Mouse (Mus musculus) lung, adult 2 months (tissue): ENCODE data around the gene Gm20388. TPM values are rescaled to one million over a fixed set of nuclear protein-coding genes. Genes with fewer than 3 reads are reported as not detected.
A peak's percentile ranks its signal among the peaks of the same experiment; 100 is the strongest.

Source experiments
- DNase-seq: peaks from one replicate; pipeline ENCODE4 v3.0.0; 2022
- H3K4me1 ChIP-seq: fragments of 200-500 bp; 2 replicates; pipeline ENCODE4 v1.6.1; 2011; ENCODE audit warnings: low read length; ENCODE audit not compliant: control insufficient read depth, insufficient read depth
- H3K4me3 ChIP-seq: fragments of 200-500 bp; replicated peaks from 2 replicates; pipeline ENCODE3; 2011; ENCODE audit warnings: low read depth, mild to moderate bottlenecking, control low read depth, low read length; ENCODE audit errors: extremely low read depth
- CTCF ChIP-seq: fragments of 200-500 bp; IDR thresholded peaks from 2 replicates; pipeline ENCODE4 v1.5.1; 2011; ENCODE audit warnings: mild to moderate bottlenecking, low read length, control low read depth; ENCODE audit not compliant: insufficient read depth
- POLR2A ChIP-seq: fragments of 200-500 bp; IDR thresholded peaks from 2 replicates; pipeline ENCODE4 v1.6.1; 2011; ENCODE audit warnings: low read depth, mild to moderate bottlenecking, control low read depth, low read length, borderline replicate concordance; ENCODE audit errors: extremely low read depth
- WGBS: fragments of 180-500 bp; shearing (Covaris S2); methylation state at CpG from one replicate; pipeline ENCODE4 v1.1.7; 2018; 5-methylcytosine and 5-hydroxymethylcytosine counted together
- polyA plus RNA-seq: library from polyadenylated mRNA; depleted of rRNA; stranded (reverse); fragments of >200 nt; gene quantifications from 2 replicates; pipeline ENCODE4 v1.2.3, GENCODE M21; 2012

Gene Gm20388
- polyA plus RNA-seq, 1 experiment: 67.8 TPM

DNA sequence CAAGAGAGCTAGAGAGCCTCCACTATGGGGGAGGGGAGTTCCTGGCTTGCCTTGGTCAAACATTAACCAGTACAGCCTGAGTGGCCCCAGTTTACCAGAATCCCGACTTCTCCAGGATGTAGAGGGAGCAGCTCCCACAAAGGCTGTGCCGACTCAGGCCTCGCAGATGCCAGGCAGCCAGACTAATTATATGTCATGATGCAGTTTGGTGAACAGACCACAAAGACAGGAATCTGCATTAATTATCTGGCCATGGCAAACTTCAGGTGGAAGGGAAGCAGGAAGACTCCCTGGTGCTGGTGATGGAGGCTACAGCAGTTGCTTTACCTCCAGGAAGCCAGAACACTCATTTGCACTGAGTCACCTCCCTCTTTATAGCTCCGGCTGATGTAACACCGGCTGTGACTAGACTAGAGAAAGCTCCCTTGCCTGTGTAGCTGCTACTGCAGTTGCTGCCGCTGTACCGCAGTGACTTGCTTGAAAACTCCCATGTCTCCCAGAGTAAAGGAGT lies 1987.3 kb downstream of the Gm20388 start:
- Histone ChIP-seq H3K4me1 (peaks cover 2% of the 10 kb centered on the region; the same call in 1 of the 2 replicates), H3K4me3 (no peak overlapping the region)
- WGBS: 27% methylated on average over 7 of the region's 7 CpGs
- TF ChIP-seq POLR2A (no peak), CTCF (no peak)
- no peak for DNase-seq

DNA sequence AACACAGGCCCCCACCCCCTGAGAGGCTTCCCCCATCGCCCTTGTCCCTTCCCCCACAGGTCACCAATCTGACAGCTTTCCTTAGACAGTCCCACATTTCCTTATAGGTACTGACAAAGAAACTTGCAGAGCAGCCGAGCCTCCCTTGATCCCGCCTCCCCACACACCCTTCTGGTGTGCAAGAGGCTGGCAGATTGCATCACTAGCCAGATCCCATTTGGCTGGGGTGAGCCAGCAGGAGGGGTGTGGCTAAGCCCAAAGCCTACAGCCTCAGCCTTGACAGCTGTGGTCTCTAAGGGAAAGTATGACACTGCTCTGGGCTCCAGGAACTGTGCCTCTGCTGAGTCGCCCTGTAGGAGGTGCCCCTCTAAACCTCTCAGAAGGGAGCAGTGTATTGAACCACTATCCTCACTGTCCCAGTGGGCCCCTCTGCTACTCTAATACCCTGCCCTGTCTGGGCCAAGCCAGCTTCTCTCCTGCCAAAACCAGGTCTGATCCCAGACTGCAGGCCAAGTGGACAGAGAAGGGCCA lies 1987.8 kb downstream of the Gm20388 start:
- Histone ChIP-seq H3K4me1 (peaks cover 2% of the 10 kb centered on the region; the same call in 1 of the 2 replicates), H3K4me3 (no peak overlapping the region)
- no peak for TF ChIP-seq CTCF
- no peak for TF ChIP-seq POLR2A
- DNase-seq: peak; percentile 68
- 14% methylated on average over 4 of the region's 4 CpGs for WGBS

DNA sequence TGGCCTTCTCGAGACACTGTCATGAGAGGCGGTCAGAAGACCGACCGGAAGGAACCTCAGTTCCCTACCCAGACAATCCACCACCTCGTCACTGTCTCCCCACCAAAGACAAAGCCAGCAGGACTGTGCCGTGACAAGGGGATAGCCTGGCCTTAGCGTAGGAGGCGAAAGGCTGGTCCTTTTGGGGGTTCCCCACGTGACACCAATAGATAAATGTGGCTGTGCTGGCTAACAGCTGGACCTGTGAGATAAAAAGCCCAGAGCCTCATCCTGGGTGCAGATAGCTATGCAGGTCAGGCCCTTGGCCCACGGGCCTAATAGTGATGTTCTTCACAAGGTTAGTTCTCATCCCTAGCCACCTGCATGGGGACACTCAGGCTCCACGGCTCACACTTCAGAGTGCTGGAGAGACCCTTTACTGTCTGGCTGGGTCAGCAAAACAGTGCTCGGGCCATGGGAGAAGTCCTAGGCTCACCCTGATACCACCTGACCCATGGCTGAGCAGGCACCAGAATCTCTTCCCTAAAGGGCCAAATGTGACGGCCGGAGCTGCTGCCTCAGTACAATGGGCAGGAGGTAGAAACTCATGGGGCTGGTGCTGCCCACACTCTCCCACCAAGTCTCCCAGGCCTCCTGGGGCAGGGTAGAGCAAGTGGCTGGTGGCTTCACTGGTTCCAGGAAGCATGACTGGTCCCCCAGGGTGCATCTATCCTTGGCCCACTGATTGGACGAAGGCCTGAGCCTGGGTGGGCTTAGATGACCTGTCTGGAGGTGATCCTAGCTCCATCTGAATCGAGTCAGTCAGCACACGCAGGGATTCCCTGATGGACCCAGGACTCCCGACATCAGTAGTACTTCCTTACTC lies 1988.8 kb downstream of the Gm20388 start:
- 82% methylated on average over 18 of the region's 18 CpGs for WGBS
- no peak for DNase-seq
- TF ChIP-seq POLR2A (no peak), CTCF (no peak)
- Histone ChIP-seq H3K4me3 (no peak overlapping the region), H3K4me1 (peaks cover 2% of the 10 kb centered on the region; the same call in 1 of the 2 replicates)

DNA sequence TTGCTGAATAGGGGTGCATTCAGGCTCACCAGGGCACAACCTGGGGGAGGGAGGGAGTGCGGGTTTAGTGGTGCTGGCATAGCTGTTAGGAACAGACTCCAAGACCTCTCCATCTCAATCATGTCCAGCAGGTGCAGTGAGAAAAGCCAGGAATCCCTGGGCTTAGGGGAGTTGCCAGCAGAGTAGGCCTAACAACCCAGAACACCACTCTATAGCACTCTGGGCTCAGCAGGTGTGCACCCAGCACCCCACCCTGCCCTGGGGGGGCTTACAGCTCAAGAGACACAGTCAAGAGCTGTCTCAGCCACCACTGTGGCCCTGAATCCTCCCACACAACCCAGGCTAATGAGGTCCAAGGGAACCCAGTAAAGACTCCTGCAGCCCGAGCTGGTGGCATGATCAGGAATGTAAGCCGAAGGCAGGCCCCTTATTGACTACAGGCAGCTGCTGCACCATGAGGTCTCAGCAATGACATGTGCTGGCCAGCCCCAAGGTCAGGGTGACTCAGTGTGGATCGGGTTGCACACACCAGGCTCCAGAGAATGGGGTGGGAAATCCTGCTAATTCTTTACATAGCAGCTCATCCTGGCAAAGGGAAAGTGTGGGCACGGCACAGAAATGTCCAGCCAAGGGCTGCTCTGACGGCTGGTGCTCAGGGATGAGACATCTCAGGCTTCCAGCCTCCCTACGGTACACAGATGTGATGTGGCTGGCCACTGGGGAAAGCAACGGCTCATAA lies 1991.0 kb downstream of the Gm20388 start:
- H3K4me3 ChIP-seq: no peak overlapping the region
- no peak for DNase-seq
- 65% methylated on average over 8 of the region's 8 CpGs for WGBS
- H3K4me1 ChIP-seq: peaks cover 3% of the 10 kb centered on the region; the same call in 1 of the 2 replicates
- TF ChIP-seq POLR2A (no peak), CTCF (no peak)

DNA sequence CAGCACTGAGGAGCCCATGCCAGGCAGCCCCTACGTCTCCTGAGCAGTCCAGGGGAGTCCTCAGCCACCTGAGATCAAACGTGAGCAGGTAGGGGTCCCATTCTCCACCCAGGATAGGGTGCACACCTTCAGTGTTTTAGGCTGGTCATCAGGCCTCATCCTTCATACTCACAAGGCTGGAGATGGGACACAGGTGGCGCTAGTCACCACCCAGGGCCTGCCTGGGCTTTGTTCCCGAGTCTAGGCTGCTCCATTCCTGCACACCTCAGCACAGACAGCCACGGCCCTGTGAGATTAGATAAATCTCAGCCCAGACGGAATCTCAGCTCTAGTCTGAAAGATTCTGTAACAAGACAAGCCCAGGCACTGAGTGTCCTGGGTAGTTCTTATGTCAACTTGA lies 1993.3 kb downstream of the Gm20388 start:
- WGBS: 69% methylated on average over 6 of the region's 6 CpGs
- peaks cover 6% of the 10 kb centered on the region; the same call in 1 of the 2 replicates for H3K4me1 ChIP-seq
- TF ChIP-seq CTCF (no peak), POLR2A (no peak)
- no peak for DNase-seq
- no peak overlapping the region for H3K4me3 ChIP-seq

DNA sequence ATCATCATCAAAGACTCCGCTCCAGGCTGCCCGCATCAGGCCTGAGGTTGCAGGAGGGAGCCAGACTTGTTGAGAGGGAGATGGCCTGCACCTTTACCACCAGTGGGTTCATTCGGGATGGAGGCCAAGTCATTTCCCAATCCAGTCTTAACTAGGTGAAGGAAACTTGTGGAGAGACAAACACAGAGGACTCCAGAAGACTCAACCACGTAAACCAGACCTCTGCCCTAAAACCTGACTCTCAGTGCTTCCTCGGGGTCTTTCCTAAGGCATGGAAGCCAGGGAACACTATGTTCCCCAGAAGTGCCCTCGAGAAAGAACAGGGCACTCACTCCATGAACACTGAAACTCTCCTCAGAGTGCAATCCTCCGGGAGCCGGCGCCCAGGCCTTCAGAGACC lies 1994.4 kb downstream of the Gm20388 start:
- peaks cover 6% of the 10 kb centered on the region; the same call in 1 of the 2 replicates for H3K4me1 ChIP-seq
- 71% methylated on average over 9 of the region's 9 CpGs for WGBS
- H3K4me3 ChIP-seq: no peak overlapping the region
- no peak for DNase-seq
- TF ChIP-seq POLR2A (no peak), CTCF (no peak)

DNA sequence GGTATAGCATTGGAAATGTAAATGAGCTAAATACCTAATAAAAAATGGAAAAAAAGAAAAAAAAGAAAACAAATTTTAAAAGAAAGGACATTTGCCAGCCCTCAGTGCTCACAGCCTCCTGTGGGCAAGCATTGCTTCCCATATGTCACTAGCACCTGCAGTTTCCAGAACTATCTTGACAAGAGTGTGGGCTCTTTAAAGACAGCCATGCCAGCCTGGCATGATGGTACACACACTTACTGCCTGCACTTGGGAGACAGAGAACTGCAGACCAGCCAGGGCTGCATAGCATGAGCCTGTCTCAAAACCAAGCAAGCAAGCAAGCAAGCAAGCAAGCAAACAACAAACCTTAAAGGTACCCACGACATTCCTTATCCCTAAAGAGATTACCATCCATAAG lies 1994.8 kb downstream of the Gm20388 start:
- DNase-seq: no peak
- H3K4me1 ChIP-seq: peaks cover 6% of the 10 kb centered on the region; the same call in 1 of the 2 replicates
- TF ChIP-seq CTCF (no peak), POLR2A (no peak)
- peak overlapping the region; percentile 3 for H3K4me3 ChIP-seq
- 47% methylated on average over 1 of the region's 1 CpGs for WGBS

DNA sequence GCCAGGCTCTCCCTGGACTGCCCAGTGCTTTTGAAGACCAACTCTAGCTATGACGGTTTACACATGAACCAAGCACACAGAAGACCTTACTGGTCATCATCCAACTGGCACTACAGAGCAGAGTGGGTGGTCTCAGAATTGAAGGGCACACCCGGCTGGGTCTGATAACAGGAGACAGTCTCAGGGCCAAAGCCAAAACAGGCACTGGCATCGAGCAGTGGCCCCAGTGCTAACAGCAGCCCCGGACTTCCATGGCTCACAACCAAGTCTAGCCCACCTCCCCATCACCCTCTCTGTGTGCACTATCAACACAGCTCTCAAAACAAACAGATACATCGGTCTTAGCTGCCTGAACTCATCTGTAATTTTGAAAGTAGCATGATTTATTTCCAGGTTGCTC lies 1995.2 kb downstream of the Gm20388 start:
- H3K4me1 ChIP-seq: peaks cover 6% of the 10 kb centered on the region; the same call in 1 of the 2 replicates
- peak overlapping the region; percentile 3 for H3K4me3 ChIP-seq
- no peak for DNase-seq
- no peak for TF ChIP-seq CTCF
- no peak for TF ChIP-seq POLR2A
- WGBS: 32% methylated on average over 5 of the region's 5 CpGs

DNA sequence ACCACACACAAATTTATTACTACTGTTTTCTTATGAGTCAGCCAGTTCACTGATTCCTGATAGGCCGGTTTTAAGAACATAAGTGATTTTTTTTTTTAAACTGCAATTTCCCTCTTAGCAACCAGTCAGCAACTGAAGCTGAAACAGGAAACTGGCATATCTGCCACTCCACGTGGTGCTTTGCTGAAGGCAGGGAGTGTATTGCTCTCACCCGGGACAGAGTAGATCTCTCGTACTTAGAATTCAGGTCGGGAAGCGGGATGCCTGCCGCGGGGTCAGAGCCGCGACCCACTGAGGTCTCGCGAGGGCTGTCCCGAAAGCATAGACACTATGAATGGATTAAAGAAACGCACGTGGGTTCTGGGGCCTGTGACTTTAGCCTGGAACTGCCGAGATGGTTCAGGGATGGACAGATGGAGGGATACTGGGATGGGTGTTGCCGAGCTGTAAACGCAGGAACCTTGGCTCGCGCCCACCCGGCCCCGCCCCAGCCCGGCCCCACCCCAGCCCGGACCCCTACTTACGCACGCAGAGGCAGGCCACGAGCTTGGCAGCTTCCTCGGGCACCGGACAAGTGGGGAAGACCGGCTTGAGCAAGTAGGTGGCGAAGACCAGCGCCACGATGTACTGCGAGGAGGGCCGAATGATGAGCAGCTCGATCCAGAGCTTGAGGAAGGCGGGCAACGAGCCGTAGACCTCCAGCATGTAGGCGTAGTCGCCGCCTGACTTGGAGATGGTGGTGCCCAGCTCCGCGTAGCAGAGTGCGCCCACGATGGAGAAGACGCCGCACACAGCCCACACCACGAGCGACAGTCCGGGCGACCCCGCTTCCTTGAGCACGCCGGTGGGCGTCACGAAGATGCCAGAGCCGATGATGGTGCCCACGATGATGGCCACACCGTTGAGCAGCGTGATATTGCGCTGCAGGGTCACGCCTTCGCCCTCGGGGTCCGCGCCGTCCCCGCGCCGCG lies 1996.2 kb downstream of the Gm20388 start:
- TF ChIP-seq POLR2A (no peak), CTCF (no peak)
- DNase-seq: peak; percentile 20
- under 1% methylated on average over 72 of the region's 72 CpGs for WGBS
- Histone ChIP-seq H3K4me1 (peaks cover 6% of the 10 kb centered on the region; the same call in 1 of the 2 replicates), H3K4me3 (peak overlapping the region; percentile 76)
